Mouse (Mus musculus): ENCODE measurements around the gene Dab1.

DNA sequence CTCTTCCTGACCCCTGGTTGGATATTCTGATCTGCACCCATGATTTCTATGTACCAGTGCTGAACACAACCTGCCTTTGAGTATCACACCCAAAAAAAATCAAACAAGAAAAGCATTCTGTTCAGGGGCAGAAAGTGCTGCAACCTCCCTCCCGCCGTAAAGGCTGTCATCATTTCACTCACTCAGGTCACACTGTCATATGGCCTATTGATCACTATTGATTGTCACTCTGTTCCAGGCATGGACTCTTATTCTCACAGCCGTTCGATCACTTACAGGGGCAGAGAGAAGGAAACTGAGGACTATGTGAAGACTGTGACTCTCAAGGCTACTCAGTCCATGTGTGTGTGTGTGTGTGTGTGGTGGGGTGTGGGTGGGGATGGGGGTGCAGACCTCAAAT, 1149.0 kb downstream of the Dab1 start:
- TF ChIP-seq CTCF (IDR thresholded peaks at IDR 0.05; ENCODE audit: low read depth, low read length) (no peak), POLR2A (IDR thresholded peaks at IDR 0.05; ENCODE audit: extremely low read depth, insufficient read depth, low read length) (no peak)
